Mouse (Mus musculus): ENCODE measurements around the gene Hspbap1. TPM values are rescaled to one million over a fixed set of nuclear protein-coding genes. Genes with fewer than 3 reads are reported as not detected.

The Hspbap1 gene
- 28.7 and 29.9 TPM in 2 replicates for polyA plus RNA-seq (2016; fragmentation: Nextera tagmentation; extraction: Ambion mirVana)

DNA sequence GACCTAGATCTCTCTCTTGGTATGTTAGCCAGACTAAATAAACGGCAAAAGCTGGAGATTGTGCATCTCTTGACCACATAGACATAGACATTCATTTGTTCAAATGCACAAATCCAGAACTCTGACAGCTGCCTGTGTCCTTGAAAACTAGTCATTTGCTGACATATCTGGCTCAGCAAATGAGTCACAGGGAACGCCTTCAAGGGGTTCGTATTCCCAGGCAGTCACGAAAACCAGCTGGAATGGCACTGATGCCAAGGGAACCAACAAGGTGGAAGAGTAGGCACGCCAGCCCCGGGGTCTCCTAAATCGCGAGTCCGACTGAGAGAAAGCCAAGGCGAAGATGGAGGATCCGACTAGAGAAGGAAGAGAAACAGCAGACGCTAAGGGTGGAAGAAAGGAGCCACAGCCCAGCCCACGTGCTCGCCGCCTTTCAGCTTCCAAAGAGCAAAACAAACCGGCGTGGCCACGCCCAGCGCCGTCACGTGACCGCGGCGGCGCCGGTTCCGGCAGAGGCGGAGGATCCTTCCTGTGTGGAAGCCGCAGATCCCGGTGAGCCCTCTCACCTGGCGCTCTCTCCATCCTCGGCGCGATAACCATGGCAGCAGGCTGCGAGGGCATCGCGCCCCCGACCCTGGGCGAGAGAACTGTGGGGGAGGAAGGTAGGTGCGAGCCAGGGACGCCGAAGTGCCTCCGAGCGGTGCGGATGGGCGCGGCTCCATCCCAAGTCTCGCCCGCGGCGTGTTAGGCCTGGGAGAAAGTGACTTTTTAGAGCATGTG is at the start of gene Hspbap1:
TSS of gene Hspbap1 (plus strand) at position 498 of the 780 bp plus-strand sequence.
- Histone ChIP-seq H3K36me3 (replicated peaks) (peaks cover 9% of the 10 kb centered on the region), H3K27me3 (ENCODE audit: poor library complexity, severe bottlenecking) (no peaks in the 10 kb centered on the region; the same call in 1 of the 2 replicates), H3K9me3 (no peaks in the 10 kb centered on the region), H3K4me1 (peaks cover 42% of the 10 kb centered on the region), H3K4me3 (peak within 1 kb of the TSS; percentile 94), H3K27ac (peak within 1 kb of the TSS; percentile 89)
- DNase-seq (ENCODE audit: extremely low spot score, low spot score) = peak; percentile 89
- under 1% methylated on average over 51 of the region's 51 CpGs for WGBS

DNA sequence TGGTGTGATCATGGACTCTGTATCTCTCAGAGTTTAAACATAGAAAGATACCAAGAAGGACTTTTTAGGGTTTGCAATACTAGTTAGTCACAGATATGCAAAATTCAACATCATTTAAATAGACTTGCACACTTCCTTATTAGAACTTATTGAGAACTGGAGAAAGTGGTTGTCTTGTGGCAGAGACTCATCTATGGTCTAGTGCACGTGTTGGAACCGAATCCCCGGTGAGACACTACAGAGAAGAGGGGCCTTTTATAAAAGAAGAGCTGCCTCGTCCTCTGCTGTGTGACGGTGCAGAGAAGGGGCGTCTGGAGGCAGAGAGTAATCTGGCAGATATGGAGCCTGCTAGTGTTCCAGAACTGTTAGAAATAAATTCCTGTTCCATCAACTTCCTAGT is 45.6 kb upstream of the Hspbap1 start:
- WGBS = 85% methylated on average over 6 of the region's 6 CpGs

DNA sequence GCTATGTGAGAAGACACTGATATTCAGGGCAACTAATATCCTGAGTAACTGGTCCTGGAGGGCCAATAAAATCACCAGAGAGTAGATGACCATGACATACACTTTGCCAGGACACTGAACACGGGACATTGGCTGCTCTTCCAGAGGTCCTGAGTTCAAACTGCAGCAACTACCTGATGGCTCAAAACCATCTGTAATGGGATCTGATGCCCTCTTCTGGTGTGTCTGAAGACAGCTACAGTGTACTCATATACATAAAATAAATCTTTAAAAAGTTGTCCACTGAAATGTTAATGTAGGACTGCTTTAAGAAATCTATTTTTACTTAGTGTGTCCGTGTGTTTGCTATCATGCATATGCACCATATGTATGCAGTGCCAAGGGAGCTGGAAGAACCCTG is 43.6 kb upstream of the Hspbap1 start:
- Histone ChIP-seq H3K4me1 (peaks cover 5% of the 10 kb centered on the region), H3K27ac (no peak overlapping the region)
- WGBS = 85% methylated on average over 2 of the region's 2 CpGs

More for the DNA sequence above, 45.6 kb upstream of the Hspbap1 start:
- Histone ChIP-seq H3K4me1 (peaks cover 4% of the 10 kb centered on the region), H3K9me3 (no peaks in the 10 kb centered on the region), H3K27ac (no peak overlapping the region), H3K4me3 (no peak overlapping the region), H3K27me3 (ENCODE audit: poor library complexity, severe bottlenecking) (no peaks in the 10 kb centered on the region), H3K36me3 (replicated peaks) (peaks cover 7% of the 10 kb centered on the region)
- no peak for DNase-seq (ENCODE audit: extremely low spot score, low spot score)

DNA sequence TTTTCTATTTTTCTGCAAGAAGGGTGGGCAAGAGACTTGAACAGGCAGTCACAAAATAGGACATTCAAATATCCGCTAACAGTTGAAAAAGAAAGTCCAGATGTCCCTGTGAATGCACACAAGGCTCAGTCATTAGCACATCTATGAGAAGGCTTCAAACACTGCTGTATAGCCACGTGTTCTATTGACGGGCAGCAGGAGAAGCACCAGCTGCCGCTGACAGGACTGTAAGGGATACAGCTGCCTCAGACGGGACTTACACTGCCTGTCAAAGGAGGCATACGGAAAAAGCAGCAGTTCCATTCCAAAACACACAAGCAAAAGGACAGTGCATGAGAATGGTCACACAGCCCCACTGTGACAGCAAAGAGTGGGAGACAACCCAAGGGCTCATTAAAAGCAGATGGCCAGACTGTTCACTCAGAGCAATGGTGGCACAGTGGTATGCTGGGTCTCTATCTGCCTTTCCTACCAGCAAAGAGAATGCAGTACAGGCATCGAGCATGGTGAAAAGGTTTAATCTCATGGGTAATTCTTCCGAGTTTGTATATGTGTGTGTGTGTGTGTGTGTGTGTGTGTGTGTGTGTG is 40.9 kb upstream of the Hspbap1 start:
- WGBS = 80% methylated on average over 8 of the region's 8 CpGs
- Histone ChIP-seq H3K27me3 (ENCODE audit: poor library complexity, severe bottlenecking) (no peaks in the 10 kb centered on the region), H3K4me1 (peaks cover 5% of the 10 kb centered on the region), H3K36me3 (replicated peaks) (peaks cover 5% of the 10 kb centered on the region; the same call in 1 of the 2 replicates), H3K27ac (peak overlapping the region; percentile 61; the same call in 1 of the 2 replicates), H3K9me3 (no peaks in the 10 kb centered on the region), H3K4me3 (no peak overlapping the region)
- DNase-seq (ENCODE audit: extremely low spot score, low spot score) = no peak

More for the DNA sequence above, 43.6 kb upstream of the Hspbap1 start:
- no peaks in the 10 kb centered on the region for H3K27me3 ChIP-seq (ENCODE audit: poor library complexity, severe bottlenecking)
- no peaks in the 10 kb centered on the region for H3K9me3 ChIP-seq
- no peak for DNase-seq (ENCODE audit: extremely low spot score, low spot score)
- H3K36me3 ChIP-seq (replicated peaks) = peaks cover 7% of the 10 kb centered on the region
- no peak overlapping the region for H3K4me3 ChIP-seq

GRCm38 (mm10) chr16:35732096-35732495 is 38.1 kb upstream of the Hspbap1 start:
- H3K9me3 ChIP-seq = no peaks in the 10 kb centered on the region
- peaks cover 11% of the 10 kb centered on the region for H3K4me1 ChIP-seq
- H3K27me3 ChIP-seq (ENCODE audit: poor library complexity, severe bottlenecking) = no peaks in the 10 kb centered on the region
- H3K27ac ChIP-seq = no peak overlapping the region
- DNase-seq (ENCODE audit: extremely low spot score, low spot score) = no peak
- H3K4me3 ChIP-seq = no peak overlapping the region
- peaks cover 5% of the 10 kb centered on the region; the same call in 1 of the 2 replicates for H3K36me3 ChIP-seq (replicated peaks)
- 95% methylated on average over 7 of the region's 7 CpGs for WGBS

- peak; percentile 66 for DNase-seq (ENCODE audit: extremely low spot score, low spot score)
- Histone ChIP-seq H3K9me3 (no peaks in the 10 kb centered on the region), H3K36me3 (replicated peaks) (no peaks in the 10 kb centered on the region), H3K4me1 (peaks cover 21% of the 10 kb centered on the region), H3K4me3 (no peak overlapping the region), H3K27me3 (ENCODE audit: poor library complexity, severe bottlenecking) (no peaks in the 10 kb centered on the region), H3K27ac (no peak overlapping the region)
- 16% methylated on average over 6 of the region's 6 CpGs for WGBS
Observed at GRCm38 (mm10) chr16:35734038-35734437, 36.1 kb upstream of the Hspbap1 start.

- H3K9me3 ChIP-seq = no peaks in the 10 kb centered on the region
- peaks cover 16% of the 10 kb centered on the region for H3K4me1 ChIP-seq
- no peak overlapping the region for H3K27ac ChIP-seq
- H3K36me3 ChIP-seq (replicated peaks) = no peaks in the 10 kb centered on the region
- no peak for DNase-seq (ENCODE audit: extremely low spot score, low spot score)
- no peak overlapping the region for H3K4me3 ChIP-seq
- no peaks in the 10 kb centered on the region for H3K27me3 ChIP-seq (ENCODE audit: poor library complexity, severe bottlenecking)
- WGBS = 58% methylated on average over 7 of the region's 7 CpGs
Observed at GRCm38 (mm10) chr16:35738096-35738767, 31.9 kb upstream of the Hspbap1 start.

DNA sequence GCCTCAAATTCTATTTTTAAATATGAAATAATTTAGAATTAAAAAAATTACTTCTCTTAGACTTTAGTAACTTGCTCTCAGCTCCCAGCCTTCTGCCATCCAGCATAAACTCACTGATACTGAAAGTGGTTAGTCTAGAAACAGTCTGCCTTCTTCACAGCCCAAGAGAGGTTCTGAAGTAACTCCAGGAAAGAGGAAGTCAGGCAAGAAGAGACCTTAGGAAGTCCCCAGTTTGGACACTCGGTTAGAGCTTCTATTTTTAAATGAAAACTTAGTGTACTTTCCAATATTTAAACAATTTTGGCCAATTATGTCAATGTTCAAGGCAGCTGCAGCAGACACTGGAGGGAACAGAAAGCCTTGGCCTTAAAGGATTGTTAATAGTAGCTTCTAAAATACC is 30.6 kb upstream of the Hspbap1 start:
- no peaks in the 10 kb centered on the region for H3K27me3 ChIP-seq (ENCODE audit: poor library complexity, severe bottlenecking)
- WGBS = 75% methylated on average over 1 of the region's 1 CpGs
- H3K4me1 ChIP-seq = peaks cover 16% of the 10 kb centered on the region
- no peaks in the 10 kb centered on the region for H3K9me3 ChIP-seq
- DNase-seq (ENCODE audit: extremely low spot score, low spot score) = no peak
- H3K36me3 ChIP-seq (replicated peaks) = no peaks in the 10 kb centered on the region
- no peak overlapping the region for H3K27ac ChIP-seq
- no peak overlapping the region for H3K4me3 ChIP-seq

- H3K27me3 ChIP-seq (ENCODE audit: poor library complexity, severe bottlenecking) = no peaks in the 10 kb centered on the region
- H3K4me3 ChIP-seq = no peak overlapping the region
- H3K9me3 ChIP-seq = no peaks in the 10 kb centered on the region
- H3K27ac ChIP-seq = no peak overlapping the region
- peaks cover 16% of the 10 kb centered on the region for H3K4me1 ChIP-seq
- no peak for DNase-seq (ENCODE audit: extremely low spot score, low spot score)
- WGBS = 86% methylated on average over 12 of the region's 12 CpGs
- no peaks in the 10 kb centered on the region for H3K36me3 ChIP-seq (replicated peaks)
Observed at GRCm38 (mm10) chr16:35740357-35740756, 29.8 kb upstream of the Hspbap1 start.

DNA sequence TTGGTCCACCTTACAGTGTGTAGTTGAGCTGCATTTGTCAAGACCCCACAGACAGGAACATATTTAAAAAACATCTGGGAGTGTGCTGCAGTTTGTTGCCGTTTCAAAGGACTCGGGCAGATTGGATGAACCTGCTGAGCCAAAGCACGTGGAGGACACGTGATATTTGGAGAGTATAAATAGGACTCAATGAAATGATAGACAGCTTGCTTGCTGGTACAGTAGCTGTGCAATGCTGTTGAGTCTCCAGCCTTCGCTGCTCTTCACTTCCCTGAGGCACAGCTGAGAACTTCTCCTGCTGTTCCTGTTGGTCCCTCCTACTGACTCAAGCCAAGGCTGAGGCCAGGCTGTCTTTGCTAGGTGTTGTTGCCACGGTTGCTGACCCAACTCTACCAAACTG is 29.2 kb upstream of the Hspbap1 start:
- no peak overlapping the region for H3K27ac ChIP-seq
- H3K4me3 ChIP-seq = no peak overlapping the region
- no peak for DNase-seq (ENCODE audit: extremely low spot score, low spot score)
- H3K4me1 ChIP-seq = peaks cover 16% of the 10 kb centered on the region
- H3K27me3 ChIP-seq (ENCODE audit: poor library complexity, severe bottlenecking) = no peaks in the 10 kb centered on the region
- H3K9me3 ChIP-seq = no peaks in the 10 kb centered on the region
- 90% methylated on average over 6 of the region's 6 CpGs for WGBS
- H3K36me3 ChIP-seq (replicated peaks) = no peaks in the 10 kb centered on the region

DNA sequence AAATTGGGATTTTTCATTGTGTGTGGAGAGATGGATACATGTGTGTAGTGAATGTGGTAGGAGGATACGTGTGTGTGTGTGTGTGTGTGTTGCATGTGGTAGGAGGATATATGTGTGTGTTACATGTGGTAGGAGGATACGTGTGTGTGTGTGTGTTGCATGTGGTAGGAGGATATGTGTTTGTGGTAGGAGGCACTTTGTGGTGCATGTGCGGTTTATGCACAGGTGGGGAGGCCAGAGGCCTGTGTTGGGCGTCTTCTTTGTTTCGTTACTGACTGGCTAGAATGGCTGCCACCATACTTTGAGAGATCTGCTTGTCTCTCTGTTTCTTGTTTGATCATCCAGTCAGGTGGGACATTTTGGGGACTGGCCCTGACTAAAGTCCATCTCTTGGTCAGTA is 28.6 kb upstream of the Hspbap1 start:
- H3K4me3 ChIP-seq = no peak overlapping the region
- WGBS = 93% methylated on average over 5 of the region's 5 CpGs
- peaks cover 15% of the 10 kb centered on the region for H3K4me1 ChIP-seq
- no peak for DNase-seq (ENCODE audit: extremely low spot score, low spot score)
- H3K27me3 ChIP-seq (ENCODE audit: poor library complexity, severe bottlenecking) = no peaks in the 10 kb centered on the region
- H3K36me3 ChIP-seq (replicated peaks) = no peaks in the 10 kb centered on the region
- no peak overlapping the region for H3K27ac ChIP-seq
- H3K9me3 ChIP-seq = no peaks in the 10 kb centered on the region

DNA sequence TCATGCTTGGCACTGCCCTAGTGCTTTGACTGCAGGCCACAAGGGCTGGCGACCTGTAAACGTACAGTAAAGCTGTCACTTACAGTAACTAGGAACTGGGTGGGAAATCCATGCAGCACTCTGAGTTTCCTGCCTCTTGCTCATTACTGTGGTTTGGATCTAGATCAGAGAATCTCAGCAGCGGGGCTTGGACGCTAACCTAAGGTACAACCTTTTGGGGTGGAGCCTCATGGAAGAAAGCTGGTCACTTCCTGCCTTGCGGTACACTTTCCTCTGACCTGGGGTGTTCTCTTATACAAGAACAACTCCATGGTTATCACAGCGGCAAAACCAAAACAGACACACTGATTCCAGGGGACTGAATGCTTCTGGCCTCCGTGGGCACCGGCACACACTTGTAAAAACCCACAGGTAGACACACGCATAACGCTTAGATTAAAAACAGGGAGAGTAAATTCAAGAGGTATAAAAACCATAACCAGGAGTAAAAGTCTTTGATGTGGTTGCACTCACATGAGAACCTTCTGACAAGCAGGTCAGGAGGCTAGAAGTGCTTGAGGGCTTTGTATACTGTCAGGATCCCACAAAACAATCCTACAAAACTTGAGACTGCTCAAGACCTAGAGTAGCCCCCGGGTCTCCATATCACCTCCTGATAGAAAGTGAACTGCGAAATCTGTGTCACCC is 27.8 kb upstream of the Hspbap1 start:
- no peak for DNase-seq (ENCODE audit: extremely low spot score, low spot score)
- Histone ChIP-seq H3K27me3 (ENCODE audit: poor library complexity, severe bottlenecking) (no peaks in the 10 kb centered on the region), H3K27ac (no peak overlapping the region), H3K36me3 (replicated peaks) (no peaks in the 10 kb centered on the region), H3K4me1 (peaks cover 9% of the 10 kb centered on the region), H3K4me3 (no peak overlapping the region), H3K9me3 (no peaks in the 10 kb centered on the region)
- WGBS = 91% methylated on average over 12 of the region's 12 CpGs
